Mouse (Mus musculus): ENCODE data around the gene Eml4. TPM values are rescaled to one million over a fixed set of nuclear protein-coding genes. Genes with fewer than 3 reads are reported as not detected.

Eml4 gene
- polyA plus RNA-seq, 1 experiment: 11.6 TPM

DNA sequence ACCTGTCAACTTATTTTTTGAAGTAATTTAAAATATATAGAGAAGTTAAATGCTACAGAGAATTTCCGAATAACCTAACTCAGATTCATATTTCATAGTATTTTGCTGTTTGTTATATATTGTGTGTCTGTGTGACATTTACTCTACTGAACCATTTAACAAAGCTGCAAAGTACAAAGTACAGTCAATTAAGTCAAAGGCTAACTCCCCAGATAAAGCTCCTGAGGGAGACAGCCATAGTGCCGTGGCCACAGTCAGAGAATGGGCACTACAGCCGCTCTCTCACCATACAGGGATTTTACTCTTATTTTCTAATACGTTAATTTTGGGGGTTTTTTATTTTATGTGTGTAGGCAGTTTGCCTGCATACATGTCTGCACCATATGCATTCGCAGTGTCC, 32.0 kb downstream of the Eml4 start:
- TF ChIP-seq CTCF (IDR thresholded peaks at IDR 0.05; ENCODE audit: control insufficient read depth, insufficient read depth, insufficient replicate concordance, low read depth, low read length): no peak
- TF ChIP-seq POLR2A (IDR thresholded peaks at IDR 0.05; ENCODE audit: control insufficient read depth, low read depth, low read length): no peak
- no peaks in the 10 kb centered on the region for H3K36me3 ChIP-seq (ENCODE audit: control insufficient read depth, insufficient read depth, low read length)
- no peak overlapping the region for H3K27ac ChIP-seq (ENCODE audit: control insufficient read depth, insufficient read depth, low read depth, low read length)
- no peaks in the 10 kb centered on the region for H3K27me3 ChIP-seq (ENCODE audit: control insufficient read depth, insufficient read depth, low read length)
- H3K4me1 ChIP-seq (ENCODE audit: control insufficient read depth, insufficient read depth, low read length): no peaks in the 10 kb centered on the region
- no peak overlapping the region for H3K4me3 ChIP-seq (ENCODE audit: control insufficient read depth, low read depth, low read length)

- H3K27me3 ChIP-seq (ENCODE audit: control insufficient read depth, insufficient read depth, low read length): no peaks in the 10 kb centered on the region
- TF ChIP-seq CTCF (IDR thresholded peaks at IDR 0.05; ENCODE audit: control insufficient read depth, insufficient read depth, insufficient replicate concordance, low read depth, low read length) (no peak), POLR2A (IDR thresholded peaks at IDR 0.05; ENCODE audit: control insufficient read depth, low read depth, low read length) (no peak)
- H3K36me3 ChIP-seq (ENCODE audit: control insufficient read depth, insufficient read depth, low read length): no peaks in the 10 kb centered on the region
- H3K4me1 ChIP-seq (ENCODE audit: control insufficient read depth, insufficient read depth, low read length): no peaks in the 10 kb centered on the region
- no peak overlapping the region for H3K4me3 ChIP-seq (ENCODE audit: control insufficient read depth, low read depth, low read length)
- H3K27ac ChIP-seq (ENCODE audit: control insufficient read depth, insufficient read depth, low read depth, low read length): no peak overlapping the region
Measured at GRCm38 (mm10) chr17:83384981-83385380, 34.2 kb downstream of the Eml4 start.

- H3K27ac ChIP-seq (ENCODE audit: control insufficient read depth, insufficient read depth, low read depth, low read length): no peak overlapping the region
- TF ChIP-seq CTCF (IDR thresholded peaks at IDR 0.05; ENCODE audit: control insufficient read depth, insufficient read depth, insufficient replicate concordance, low read depth, low read length) (no peak), POLR2A (IDR thresholded peaks at IDR 0.05; ENCODE audit: control insufficient read depth, low read depth, low read length) (no peak)
- H3K4me1 ChIP-seq (ENCODE audit: control insufficient read depth, insufficient read depth, low read length): no peaks in the 10 kb centered on the region
- H3K27me3 ChIP-seq (ENCODE audit: control insufficient read depth, insufficient read depth, low read length): no peaks in the 10 kb centered on the region
- no peak overlapping the region for H3K4me3 ChIP-seq (ENCODE audit: control insufficient read depth, low read depth, low read length)
- no peaks in the 10 kb centered on the region for H3K36me3 ChIP-seq (ENCODE audit: control insufficient read depth, insufficient read depth, low read length)
Measured at GRCm38 (mm10) chr17:83387161-83387560, 36.4 kb downstream of the Eml4 start.

- Histone ChIP-seq H3K36me3 (ENCODE audit: control insufficient read depth, insufficient read depth, low read length) (no peaks in the 10 kb centered on the region), H3K27me3 (ENCODE audit: control insufficient read depth, insufficient read depth, low read length) (no peaks in the 10 kb centered on the region), H3K4me1 (ENCODE audit: control insufficient read depth, insufficient read depth, low read length) (no peaks in the 10 kb centered on the region), H3K4me3 (ENCODE audit: control insufficient read depth, low read depth, low read length) (no peak overlapping the region), H3K27ac (ENCODE audit: control insufficient read depth, insufficient read depth, low read depth, low read length) (no peak overlapping the region)
- TF ChIP-seq POLR2A (IDR thresholded peaks at IDR 0.05; ENCODE audit: control insufficient read depth, low read depth, low read length) (no peak), CTCF (IDR thresholded peaks at IDR 0.05; ENCODE audit: control insufficient read depth, insufficient read depth, insufficient replicate concordance, low read depth, low read length) (no peak)
Measured at GRCm38 (mm10) chr17:83394013-83394412, 43.3 kb downstream of the Eml4 start.

- Histone ChIP-seq H3K27me3 (ENCODE audit: control insufficient read depth, insufficient read depth, low read length) (no peaks in the 10 kb centered on the region), H3K27ac (ENCODE audit: control insufficient read depth, insufficient read depth, low read depth, low read length) (no peak overlapping the region), H3K4me3 (ENCODE audit: control insufficient read depth, low read depth, low read length) (no peak overlapping the region), H3K4me1 (ENCODE audit: control insufficient read depth, insufficient read depth, low read length) (no peaks in the 10 kb centered on the region), H3K36me3 (ENCODE audit: control insufficient read depth, insufficient read depth, low read length) (no peaks in the 10 kb centered on the region)
- TF ChIP-seq CTCF (IDR thresholded peaks at IDR 0.05; ENCODE audit: control insufficient read depth, insufficient read depth, insufficient replicate concordance, low read depth, low read length): no peak
- no peak for TF ChIP-seq POLR2A (IDR thresholded peaks at IDR 0.05; ENCODE audit: control insufficient read depth, low read depth, low read length)
Measured at GRCm38 (mm10) chr17:83397571-83398100, 46.9 kb downstream of the Eml4 start.

- Histone ChIP-seq H3K4me3 (ENCODE audit: control insufficient read depth, low read depth, low read length) (no peak overlapping the region), H3K36me3 (ENCODE audit: control insufficient read depth, insufficient read depth, low read length) (no peaks in the 10 kb centered on the region), H3K4me1 (ENCODE audit: control insufficient read depth, insufficient read depth, low read length) (no peaks in the 10 kb centered on the region), H3K27ac (ENCODE audit: control insufficient read depth, insufficient read depth, low read depth, low read length) (no peak overlapping the region), H3K27me3 (ENCODE audit: control insufficient read depth, insufficient read depth, low read length) (no peaks in the 10 kb centered on the region)
- no peak for TF ChIP-seq CTCF (IDR thresholded peaks at IDR 0.05; ENCODE audit: control insufficient read depth, insufficient read depth, insufficient replicate concordance, low read depth, low read length)
- TF ChIP-seq POLR2A (IDR thresholded peaks at IDR 0.05; ENCODE audit: control insufficient read depth, low read depth, low read length): no peak
Measured at GRCm38 (mm10) chr17:83398756-83399155, 48.0 kb downstream of the Eml4 start.

- TF ChIP-seq POLR2A (IDR thresholded peaks at IDR 0.05; ENCODE audit: control insufficient read depth, low read depth, low read length) (no peak), CTCF (IDR thresholded peaks at IDR 0.05; ENCODE audit: control insufficient read depth, insufficient read depth, insufficient replicate concordance, low read depth, low read length) (no peak)
- H3K36me3 ChIP-seq (ENCODE audit: control insufficient read depth, insufficient read depth, low read length): no peaks in the 10 kb centered on the region; the same call in 1 of the 2 replicates
- no peaks in the 10 kb centered on the region for H3K4me1 ChIP-seq (ENCODE audit: control insufficient read depth, insufficient read depth, low read length)
- no peak overlapping the region for H3K4me3 ChIP-seq (ENCODE audit: control insufficient read depth, low read depth, low read length)
- H3K27me3 ChIP-seq (ENCODE audit: control insufficient read depth, insufficient read depth, low read length): no peaks in the 10 kb centered on the region
- no peak overlapping the region for H3K27ac ChIP-seq (ENCODE audit: control insufficient read depth, insufficient read depth, low read depth, low read length)
Measured at GRCm38 (mm10) chr17:83430607-83431006, 79.9 kb downstream of the Eml4 start.

DNA sequence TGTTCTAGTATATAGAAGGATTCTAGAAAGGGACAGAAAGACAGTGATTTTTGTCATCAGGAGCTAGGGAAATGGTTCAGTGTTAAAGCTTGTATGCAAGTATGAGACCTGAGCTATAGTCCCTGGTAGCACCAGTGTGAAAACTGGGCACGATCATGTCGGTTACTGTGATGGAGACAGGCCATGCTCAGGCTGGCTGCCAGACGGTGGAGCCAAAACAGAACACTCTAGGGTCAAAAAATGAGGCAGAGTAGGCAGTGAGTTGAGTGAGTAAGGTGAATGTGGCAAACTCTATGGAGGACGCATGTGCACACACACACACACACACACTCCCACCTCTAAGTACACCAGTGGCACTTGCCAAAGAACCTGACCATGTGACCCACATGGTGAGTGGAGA, 92.7 kb downstream of the Eml4 start:
- Histone ChIP-seq H3K4me3 (ENCODE audit: control insufficient read depth, low read depth, low read length) (no peak overlapping the region), H3K4me1 (ENCODE audit: control insufficient read depth, insufficient read depth, low read length) (no peaks in the 10 kb centered on the region), H3K27me3 (ENCODE audit: control insufficient read depth, insufficient read depth, low read length) (no peaks in the 10 kb centered on the region), H3K27ac (ENCODE audit: control insufficient read depth, insufficient read depth, low read depth, low read length) (no peak overlapping the region), H3K36me3 (ENCODE audit: control insufficient read depth, insufficient read depth, low read length) (0 out of 2 replicates have a peak, but pooled peaks cover 1% of the 10 kb centered on the region)
- TF ChIP-seq POLR2A (IDR thresholded peaks at IDR 0.05; ENCODE audit: control insufficient read depth, low read depth, low read length) (no peak), CTCF (IDR thresholded peaks at IDR 0.05; ENCODE audit: control insufficient read depth, insufficient read depth, insufficient replicate concordance, low read depth, low read length) (no peak)

Data from testis, adult 2 months (tissue).